Mouse (Mus musculus): ENCODE measurements around the gene Cyb5rl. TPM values are rescaled to one million over a fixed set of nuclear protein-coding genes. Genes with fewer than 3 reads are reported as not detected.

Cyb5rl gene
- polyA plus RNA-seq, 1 experiment from 2014 or later, result 9.9 TPM

GRCm38 (mm10) chr4:107039270-107039669 is 27.5 kb upstream of the Cyb5rl start:
- H3K36me3 ChIP-seq, result peaks cover 99% of the 10 kb centered on the region
- 65% methylated on average over 8 of the region's 8 CpGs for WGBS

GRCm38 (mm10) chr4:107042304-107042703 is 24.5 kb upstream of the Cyb5rl start:
- peaks cover 13% of the 10 kb centered on the region for H3K4me1 ChIP-seq
- peaks cover 99% of the 10 kb centered on the region for H3K36me3 ChIP-seq
- H3K27me3 ChIP-seq (ENCODE audit: low read depth, poor library complexity, severe bottlenecking), result no peaks in the 10 kb centered on the region
- DNase-seq (ENCODE audit: low spot score), result no peak
- H3K27ac ChIP-seq (replicated peaks), result no peak overlapping the region
- H3K4me3 ChIP-seq, result no peak overlapping the region
- H3K9me3 ChIP-seq (replicated peaks), result no peaks in the 10 kb centered on the region
- WGBS, result 94% methylated on average over 6 of the region's 6 CpGs

More at GRCm38 (mm10) chr4:107039270-107039669, 27.5 kb upstream of the Cyb5rl start:
- Histone ChIP-seq H3K27me3 (ENCODE audit: low read depth, poor library complexity, severe bottlenecking) (no peaks in the 10 kb centered on the region), H3K4me1 (peaks cover 13% of the 10 kb centered on the region), H3K27ac (replicated peaks) (peak overlapping the region; percentile 42; the same call in 1 of the 2 replicates), H3K4me3 (no peak overlapping the region), H3K9me3 (replicated peaks) (no peaks in the 10 kb centered on the region)
- no peak for DNase-seq (ENCODE audit: low spot score)

GRCm38 (mm10) chr4:107045188-107045587 is 21.6 kb upstream of the Cyb5rl start:
- WGBS, result over 99% methylated on average over 13 of the region's 13 CpGs
- Histone ChIP-seq H3K36me3 (peaks cover 96% of the 10 kb centered on the region), H3K4me3 (no peak overlapping the region), H3K9me3 (replicated peaks) (no peaks in the 10 kb centered on the region), H3K4me1 (peaks cover 7% of the 10 kb centered on the region; the same call in 1 of the 2 replicates), H3K27me3 (ENCODE audit: low read depth, poor library complexity, severe bottlenecking) (no peaks in the 10 kb centered on the region), H3K27ac (replicated peaks) (no peak overlapping the region)
- DNase-seq (ENCODE audit: low spot score), result no peak

- Histone ChIP-seq H3K36me3 (peaks cover 74% of the 10 kb centered on the region), H3K27ac (replicated peaks) (no peak overlapping the region), H3K27me3 (ENCODE audit: low read depth, poor library complexity, severe bottlenecking) (no peaks in the 10 kb centered on the region), H3K4me3 (no peak overlapping the region), H3K4me1 (peaks cover 13% of the 10 kb centered on the region; the same call in 1 of the 2 replicates), H3K9me3 (replicated peaks) (no peaks in the 10 kb centered on the region)
- 90% methylated on average over 5 of the region's 5 CpGs for WGBS
- DNase-seq (ENCODE audit: low spot score), result no peak
Measured at GRCm38 (mm10) chr4:107047806-107048205, 19.0 kb upstream of the Cyb5rl start.

GRCm38 (mm10) chr4:107048568-107049162 is 18.1 kb upstream of the Cyb5rl start:
- Histone ChIP-seq H3K27me3 (ENCODE audit: low read depth, poor library complexity, severe bottlenecking) (no peaks in the 10 kb centered on the region), H3K9me3 (replicated peaks) (no peaks in the 10 kb centered on the region), H3K27ac (replicated peaks) (no peak overlapping the region), H3K4me3 (no peak overlapping the region), H3K4me1 (peaks cover 13% of the 10 kb centered on the region; the same call in 1 of the 2 replicates), H3K36me3 (peaks cover 66% of the 10 kb centered on the region)
- WGBS, result 90% methylated on average over 11 of the region's 11 CpGs
- no peak for DNase-seq (ENCODE audit: low spot score)

GRCm38 (mm10) chr4:107051889-107052288 is 14.9 kb upstream of the Cyb5rl start:
- H3K27ac ChIP-seq (replicated peaks), result no peak overlapping the region
- H3K4me1 ChIP-seq, result peaks cover 13% of the 10 kb centered on the region; the same call in 1 of the 2 replicates
- H3K4me3 ChIP-seq, result no peak overlapping the region
- no peaks in the 10 kb centered on the region for H3K9me3 ChIP-seq (replicated peaks)
- H3K27me3 ChIP-seq (ENCODE audit: low read depth, poor library complexity, severe bottlenecking), result no peaks in the 10 kb centered on the region
- no peak for DNase-seq (ENCODE audit: low spot score)
- H3K36me3 ChIP-seq, result peaks cover 58% of the 10 kb centered on the region
- 50% methylated on average over 4 of the region's 4 CpGs for WGBS

- no peaks in the 10 kb centered on the region for H3K27me3 ChIP-seq (ENCODE audit: low read depth, poor library complexity, severe bottlenecking)
- H3K9me3 ChIP-seq (replicated peaks), result no peaks in the 10 kb centered on the region
- no peak for DNase-seq (ENCODE audit: low spot score)
- 45% methylated on average over 5 of the region's 5 CpGs for WGBS
- no peak overlapping the region for H3K4me3 ChIP-seq
- 0 out of 2 replicates have a peak overlapping the region, but pooled peaks have one; percentile 24 for H3K27ac ChIP-seq (replicated peaks)
- peaks cover 13% of the 10 kb centered on the region; the same call in 1 of the 2 replicates for H3K4me1 ChIP-seq
- peaks cover 58% of the 10 kb centered on the region for H3K36me3 ChIP-seq
Measured at GRCm38 (mm10) chr4:107052962-107053553, 13.7 kb upstream of the Cyb5rl start.

- H3K4me1 ChIP-seq, result peaks cover 3% of the 10 kb centered on the region; the same call in 1 of the 2 replicates
- H3K27me3 ChIP-seq (ENCODE audit: low read depth, poor library complexity, severe bottlenecking), result no peaks in the 10 kb centered on the region
- no peak overlapping the region for H3K4me3 ChIP-seq
- 91% methylated on average over 3 of the region's 3 CpGs for WGBS
- DNase-seq (ENCODE audit: low spot score), result no peak
- no peak overlapping the region for H3K27ac ChIP-seq (replicated peaks)
- H3K9me3 ChIP-seq (replicated peaks), result no peaks in the 10 kb centered on the region
- peaks cover 67% of the 10 kb centered on the region for H3K36me3 ChIP-seq
Measured at GRCm38 (mm10) chr4:107056088-107056487, 10.7 kb upstream of the Cyb5rl start.

GRCm38 (mm10) chr4:107058346-107058745 is 8.4 kb upstream of the Cyb5rl start:
- no peaks in the 10 kb centered on the region for H3K4me1 ChIP-seq
- WGBS, result 94% methylated on average over 5 of the region's 5 CpGs
- no peak overlapping the region for H3K4me3 ChIP-seq
- H3K9me3 ChIP-seq (replicated peaks), result no peaks in the 10 kb centered on the region
- H3K36me3 ChIP-seq, result peaks cover 89% of the 10 kb centered on the region
- no peak overlapping the region for H3K27ac ChIP-seq (replicated peaks)
- no peak for DNase-seq (ENCODE audit: low spot score)
- no peaks in the 10 kb centered on the region for H3K27me3 ChIP-seq (ENCODE audit: low read depth, poor library complexity, severe bottlenecking)

- Histone ChIP-seq H3K27ac (replicated peaks) (no peak overlapping the region), H3K27me3 (ENCODE audit: low read depth, poor library complexity, severe bottlenecking) (no peaks in the 10 kb centered on the region), H3K4me1 (no peaks in the 10 kb centered on the region), H3K36me3 (peaks cover 93% of the 10 kb centered on the region), H3K9me3 (replicated peaks) (no peaks in the 10 kb centered on the region), H3K4me3 (no peak overlapping the region)
- no peak for DNase-seq (ENCODE audit: low spot score)
- WGBS, result 92% methylated on average over 6 of the region's 6 CpGs
Measured at GRCm38 (mm10) chr4:107058781-107059180, 8.0 kb upstream of the Cyb5rl start.

GRCm38 (mm10) chr4:107061560-107061959 is 5.2 kb upstream of the Cyb5rl start:
- no peak for DNase-seq (ENCODE audit: low spot score)
- 95% methylated on average over 4 of the region's 4 CpGs for WGBS
- Histone ChIP-seq H3K36me3 (peaks cover 83% of the 10 kb centered on the region), H3K27me3 (ENCODE audit: low read depth, poor library complexity, severe bottlenecking) (no peaks in the 10 kb centered on the region), H3K9me3 (replicated peaks) (no peaks in the 10 kb centered on the region), H3K27ac (replicated peaks) (no peak overlapping the region), H3K4me3 (no peak overlapping the region), H3K4me1 (peaks cover 14% of the 10 kb centered on the region)

GRCm38 (mm10) chr4:107063214-107063613 is 3.6 kb upstream of the Cyb5rl start:
- Histone ChIP-seq H3K9me3 (replicated peaks) (no peaks in the 10 kb centered on the region), H3K27ac (replicated peaks) (no peak overlapping the region), H3K36me3 (peaks cover 67% of the 10 kb centered on the region), H3K4me3 (no peak overlapping the region), H3K27me3 (ENCODE audit: low read depth, poor library complexity, severe bottlenecking) (peaks cover under 1% of the 10 kb centered on the region; the same call in 1 of the 2 replicates), H3K4me1 (peaks cover 27% of the 10 kb centered on the region)
- DNase-seq (ENCODE audit: low spot score), result no peak
- 93% methylated on average over 3 of the region's 3 CpGs for WGBS

- 88% methylated on average over 5 of the region's 5 CpGs for WGBS
- DNase-seq (ENCODE audit: low spot score), result no peak
- Histone ChIP-seq H3K4me3 (no peak overlapping the region), H3K27me3 (ENCODE audit: low read depth, poor library complexity, severe bottlenecking) (peaks cover 6% of the 10 kb centered on the region; the same call in 1 of the 2 replicates), H3K36me3 (peaks cover 54% of the 10 kb centered on the region), H3K27ac (replicated peaks) (no peak overlapping the region), H3K9me3 (replicated peaks) (no peaks in the 10 kb centered on the region), H3K4me1 (peaks cover 32% of the 10 kb centered on the region)
Measured at GRCm38 (mm10) chr4:107064394-107065098, 2.2 kb upstream of the Cyb5rl start.
